Mouse (Mus musculus) liver, postnatal 0 days (tissue): ENCODE measurements around the gene Ccdc172.

Experiments
- CTCF ChIP-seq: sonication (generic); IDR thresholded peaks from 2 replicates; pipeline ENCODE4 v1.5.1; 2016; ENCODE audit warnings: antibody characterized with exemption, low read depth
- EP300 ChIP-seq: IDR thresholded peaks from 2 replicates; pipeline ENCODE4 v1.6.1; 2016; ENCODE audit warnings: antibody characterized with exemption, low read depth, mild to moderate bottlenecking

DNA sequence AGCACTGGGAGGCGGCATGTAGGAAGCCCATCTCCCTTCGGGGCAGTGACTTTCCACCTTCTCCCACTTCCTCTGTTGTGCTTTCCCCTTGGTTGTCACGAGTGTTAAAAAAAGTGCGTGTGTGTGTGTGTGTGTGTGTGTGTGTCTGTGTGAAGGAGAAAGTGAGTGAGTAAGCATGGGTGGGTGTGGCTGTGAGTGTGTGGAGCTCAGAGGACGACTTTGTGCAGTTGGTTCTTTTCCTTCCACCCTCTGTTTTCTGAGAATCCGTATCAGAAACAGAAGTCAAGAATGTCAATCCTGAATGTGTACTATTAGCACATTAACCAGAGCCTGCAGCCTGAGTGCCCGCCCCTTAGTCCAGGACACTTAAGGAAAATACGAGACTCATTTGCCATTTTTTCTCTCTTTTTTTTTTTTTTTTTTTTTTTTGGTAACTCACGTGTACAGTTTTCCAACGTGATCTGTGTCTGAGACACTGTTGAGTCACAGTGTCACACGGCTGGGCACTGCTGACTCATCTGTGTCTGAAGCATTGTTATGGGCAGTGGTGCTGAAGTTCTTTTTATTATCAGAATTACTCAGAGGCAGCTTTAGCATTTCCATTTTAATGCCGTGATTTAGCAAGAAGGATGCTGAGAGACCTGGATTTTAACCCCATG lies 12.1 kb downstream of the Ccdc172 start:
- TF ChIP-seq EP300 = no peak
- TF ChIP-seq CTCF = no peak
